Mouse (Mus musculus) bone marrow, adult 2 months (tissue): ENCODE measurements around the gene Rab5c. TPM values are rescaled to one million over a fixed set of nuclear protein-coding genes. Genes with fewer than 3 reads are reported as not detected.

Experiments
- H3K27ac ChIP-seq: fragments of 200-500 bp; 2 replicates; pipeline ENCODE4 v1.5.1; 2012; ENCODE audit warnings: low read depth, mild to moderate bottlenecking, control low read depth, inconsistent platforms, low read length; ENCODE audit not compliant: control insufficient read depth, poor library complexity, insufficient read depth
- H3K4me1 ChIP-seq: fragments of 200-500 bp; 2 replicates; pipeline ENCODE4 v1.6.1; 2011; ENCODE audit warnings: low read length; ENCODE audit not compliant: control insufficient read depth, insufficient read depth
- H3K4me3 ChIP-seq: fragments of 200-500 bp; replicated peaks from 2 replicates; pipeline ENCODE3; 2011; ENCODE audit warnings: mild to moderate bottlenecking, low read depth, low read length, control low read depth; ENCODE audit not compliant: control insufficient read depth
- CTCF ChIP-seq: fragments of 200-500 bp; IDR thresholded peaks from 2 replicates; pipeline ENCODE4 v1.5.1; 2011; ENCODE audit warnings: low read length, control low read depth; ENCODE audit not compliant: control insufficient read depth, insufficient read depth
- POLR2A ChIP-seq: fragments of 200-500 bp; IDR thresholded peaks from 2 replicates; pipeline ENCODE4 v1.6.1; 2011; ENCODE audit warnings: low read depth, mild to moderate bottlenecking, control low read depth, low read length, borderline replicate concordance; ENCODE audit not compliant: control insufficient read depth
- WGBS: fragments of 180-500 bp; shearing (Covaris S2); methylation state at CpG from one replicate; pipeline ENCODE4 v1.1.7; 2018; 5-methylcytosine and 5-hydroxymethylcytosine counted together
- polyA plus RNA-seq: library from polyadenylated mRNA; stranded (reverse); fragments of >200 nt; gene quantifications from 2 replicates; pipeline ENCODE4 v1.2.4, GENCODE M21; 2011; ENCODE audit warnings: low replicate concordance; ENCODE audit not compliant: missing spikeins, insufficient read depth, insufficient read length

Rab5c gene
- polyA plus RNA-seq = 91.8 and 126 TPM in 2 replicates

DNA sequence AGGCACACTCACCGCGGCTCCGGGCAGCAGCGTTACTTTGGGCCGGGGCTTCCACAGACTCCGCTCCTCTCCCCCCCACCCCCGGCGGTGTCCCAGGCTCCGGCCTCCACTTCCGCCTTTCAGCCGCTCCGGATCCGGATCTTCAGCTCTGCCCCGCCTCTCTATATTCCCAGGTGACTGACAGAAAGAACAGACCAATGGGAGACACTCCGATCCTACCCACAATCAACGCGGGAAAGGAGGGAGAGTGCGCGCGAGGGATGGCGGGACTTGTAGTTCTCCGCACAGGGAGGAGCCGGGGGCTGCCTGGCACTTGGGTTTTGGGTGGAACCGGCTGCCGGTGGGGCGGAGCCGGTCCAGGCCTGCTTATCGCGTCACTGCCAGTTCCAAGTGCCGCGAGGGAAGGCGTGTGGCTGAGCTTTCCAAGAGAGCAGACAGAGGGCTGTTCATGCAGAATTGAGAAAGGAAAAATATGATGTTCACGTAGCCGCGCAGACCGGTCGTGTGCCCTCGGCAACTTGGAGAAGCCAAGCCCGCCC, at the start of gene Rab5c:
TSS of gene Rab5c (minus strand) at position 150 of the 539 bp plus-strand sequence.
- H3K4me1 ChIP-seq = peaks cover 3% of the 10 kb centered on the region; the same call in 1 of the 2 replicates
- under 1% methylated on average over 39 of the region's 39 CpGs for WGBS
- TF ChIP-seq CTCF = no peak
- peak; percentile 58; the same call in 1 of the 2 replicates for TF ChIP-seq POLR2A
- peak within 1 kb of the TSS; percentile 88 for H3K27ac ChIP-seq
- H3K4me3 ChIP-seq = peak within 1 kb of the TSS; percentile 84

DNA sequence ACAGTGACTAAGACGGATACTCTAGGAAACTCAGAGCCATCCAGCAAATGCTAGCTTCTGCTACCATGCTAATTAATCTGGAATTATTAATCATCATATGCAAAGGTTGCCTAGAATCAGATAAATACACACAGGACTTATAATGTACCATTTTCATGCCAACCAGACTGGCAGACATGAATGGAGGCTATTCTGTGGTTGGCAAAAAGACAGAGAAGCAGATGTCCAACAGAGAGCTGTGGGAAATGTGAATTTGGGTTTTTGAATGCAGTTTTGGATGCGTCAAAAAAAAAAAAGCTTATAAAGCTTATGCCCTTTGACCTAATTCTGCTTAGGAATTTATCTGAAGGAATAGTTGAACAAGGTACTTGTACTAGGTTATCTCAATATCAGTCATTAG, 47.8 kb upstream of the Rab5c start:
- no peak for TF ChIP-seq POLR2A
- Histone ChIP-seq H3K4me3 (no peak overlapping the region), H3K27ac (no peak overlapping the region), H3K4me1 (no peaks in the 10 kb centered on the region)
- WGBS = 94% methylated on average over 2 of the region's 2 CpGs

GRCm38 (mm10) chr11:100784286-100784685, 46.3 kb upstream of the Rab5c start:
- Histone ChIP-seq H3K4me1 (no peaks in the 10 kb centered on the region), H3K27ac (no peak overlapping the region), H3K4me3 (no peak overlapping the region)
- TF ChIP-seq CTCF (no peak), POLR2A (no peak)
- 89% methylated on average over 8 of the region's 8 CpGs for WGBS

DNA sequence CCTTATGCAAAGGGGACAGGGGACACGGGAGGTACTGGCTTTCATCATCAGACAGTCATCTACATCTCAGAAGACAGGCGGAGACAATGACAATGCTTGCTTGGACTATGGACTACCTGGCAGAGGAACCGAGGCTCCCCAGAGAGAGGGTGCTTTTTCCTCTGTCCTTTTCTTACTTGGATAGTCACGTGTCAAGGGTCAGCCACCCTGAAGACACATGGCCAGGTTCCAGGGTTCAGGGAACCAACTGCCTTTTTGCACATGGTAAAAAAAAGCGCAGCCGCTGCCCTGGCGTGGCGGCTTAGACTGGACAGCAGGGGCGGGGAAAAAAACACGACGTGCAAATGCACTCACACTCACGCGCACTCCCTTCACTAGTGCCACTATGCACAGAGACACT, 44.6 kb upstream of the Rab5c start:
- no peak overlapping the region for H3K27ac ChIP-seq
- H3K4me3 ChIP-seq = no peak overlapping the region
- H3K4me1 ChIP-seq = no peaks in the 10 kb centered on the region
- WGBS = 90% methylated on average over 13 of the region's 13 CpGs
- no peak for TF ChIP-seq CTCF
- TF ChIP-seq POLR2A = no peak

DNA sequence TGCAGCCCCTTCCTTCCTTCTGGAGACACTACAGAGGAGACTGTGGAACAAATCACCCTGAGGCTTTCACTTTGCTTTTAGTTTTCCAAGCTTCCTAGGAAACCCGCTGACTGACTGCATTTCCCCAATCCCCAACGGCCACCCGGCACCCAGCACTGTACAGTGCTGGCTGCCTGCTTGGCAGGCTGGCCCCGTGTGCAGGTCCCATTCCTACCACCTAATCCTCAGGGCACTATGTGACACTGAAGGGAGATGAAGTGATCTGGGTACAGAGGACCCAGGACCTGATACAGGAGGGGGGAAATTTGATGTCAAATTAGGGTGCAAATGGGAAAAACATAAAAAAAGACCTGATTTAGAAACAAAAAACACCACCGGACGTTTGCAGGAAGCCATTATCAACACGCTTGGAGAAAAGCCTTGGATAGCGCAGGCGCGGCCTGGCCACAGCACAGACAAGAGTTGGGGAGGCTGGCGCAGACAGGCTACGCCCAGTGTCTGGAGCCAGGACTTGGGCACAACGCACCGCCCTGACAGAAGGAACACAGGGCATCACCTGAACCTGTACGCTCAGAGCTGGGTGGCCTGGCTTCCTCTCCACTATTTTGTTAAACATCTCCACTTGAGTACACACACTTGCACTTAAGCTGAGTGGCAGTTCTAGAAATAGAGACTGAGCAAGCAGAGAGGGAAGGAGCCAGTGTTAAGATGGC, 43.9 kb upstream of the Rab5c start:
- TF ChIP-seq CTCF (no peak), POLR2A (no peak)
- 87% methylated on average over 15 of the region's 15 CpGs for WGBS
- Histone ChIP-seq H3K4me3 (no peak overlapping the region), H3K27ac (no peak overlapping the region), H3K4me1 (no peaks in the 10 kb centered on the region; the same call in 1 of the 2 replicates)

DNA sequence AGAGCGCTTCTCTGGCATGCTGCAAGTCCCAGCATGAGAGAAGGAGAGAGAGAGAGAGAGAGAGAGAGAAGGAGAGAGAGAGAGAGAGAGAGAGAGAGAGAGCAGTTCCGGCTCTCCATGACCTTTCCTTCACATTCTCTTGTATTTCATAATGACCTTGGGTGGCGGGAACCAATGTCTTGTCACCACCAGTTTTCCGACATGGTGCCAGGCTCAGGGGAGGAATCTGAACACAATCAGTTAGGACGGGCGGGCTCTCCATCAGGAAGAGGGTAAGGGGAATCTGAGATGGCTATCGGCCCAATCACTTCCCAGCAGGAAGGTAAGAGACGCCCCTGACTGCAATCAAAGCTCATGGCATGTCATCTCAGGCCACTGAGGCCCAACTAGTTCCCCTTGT, 42.2 kb upstream of the Rab5c start:
- WGBS = 87% methylated on average over 8 of the region's 8 CpGs
- no peak overlapping the region for H3K4me3 ChIP-seq
- no peak overlapping the region for H3K27ac ChIP-seq
- TF ChIP-seq CTCF (no peak), POLR2A (no peak)
- H3K4me1 ChIP-seq = no peaks in the 10 kb centered on the region; the same call in 1 of the 2 replicates

GRCm38 (mm10) chr11:100778069-100778468, 40.1 kb upstream of the Rab5c start:
- 76% methylated on average over 3 of the region's 3 CpGs for WGBS

DNA sequence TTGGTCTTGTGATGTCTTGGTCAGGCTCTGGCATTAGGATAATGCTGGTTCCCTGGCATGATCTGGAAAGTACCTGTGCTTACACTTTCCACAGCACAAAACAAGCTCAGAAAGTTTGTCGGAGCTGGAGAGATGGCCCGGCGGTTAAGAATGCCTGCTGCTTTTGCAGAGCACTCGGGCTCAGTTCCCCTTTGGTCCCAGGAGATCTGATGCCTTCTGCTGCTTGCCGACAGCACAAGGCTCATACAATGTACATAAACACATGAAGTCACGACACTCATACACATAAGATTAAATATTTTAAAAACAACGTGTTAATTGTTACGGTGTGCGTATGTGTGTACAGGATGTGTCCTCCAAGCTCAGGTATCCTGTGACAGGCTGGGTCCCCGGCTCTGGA, 37.9 kb upstream of the Rab5c start:
- WGBS = 66% methylated on average over 10 of the region's 10 CpGs
- H3K4me3 ChIP-seq = no peak overlapping the region
- no peak for TF ChIP-seq CTCF
- TF ChIP-seq POLR2A = no peak
- H3K27ac ChIP-seq = peak overlapping the region; percentile 48; the same call in 1 of the 2 replicates
- H3K4me1 ChIP-seq = peaks cover 2% of the 10 kb centered on the region; the same call in 1 of the 2 replicates

More at GRCm38 (mm10) chr11:100778069-100778468, 40.1 kb upstream of the Rab5c start:
- no peaks in the 10 kb centered on the region; the same call in 1 of the 2 replicates for H3K4me1 ChIP-seq
- TF ChIP-seq CTCF (no peak), POLR2A (no peak)
- H3K27ac ChIP-seq = no peak overlapping the region
- no peak overlapping the region for H3K4me3 ChIP-seq

DNA sequence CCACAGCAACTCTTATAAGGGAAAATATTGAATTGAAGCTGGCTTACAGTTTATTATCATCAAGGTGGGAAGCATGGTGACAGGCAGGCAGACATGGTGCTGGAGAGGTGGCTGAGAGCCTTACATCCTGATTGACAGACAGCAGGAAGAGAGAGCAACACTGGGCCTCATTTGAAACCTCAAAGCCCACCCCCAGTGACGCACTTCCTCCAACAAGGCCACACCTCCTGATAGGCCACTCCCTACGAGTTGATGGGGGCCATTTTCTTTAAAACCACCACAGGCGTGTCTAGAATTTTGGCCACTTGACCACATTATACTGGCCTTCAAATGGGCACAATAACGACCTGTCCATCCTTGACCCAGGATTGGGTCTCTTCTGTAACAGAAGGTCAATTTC, 36.2 kb upstream of the Rab5c start:
- Histone ChIP-seq H3K4me3 (no peak overlapping the region), H3K27ac (no peak overlapping the region), H3K4me1 (peaks cover 2% of the 10 kb centered on the region; the same call in 1 of the 2 replicates)
- 69% methylated on average over 4 of the region's 4 CpGs for WGBS
- TF ChIP-seq POLR2A = no peak
- TF ChIP-seq CTCF = no peak
